Mouse (Mus musculus): ENCODE measurements around the gene Rarres1. TPM values are rescaled to one million over a fixed set of nuclear protein-coding genes. Genes with fewer than 3 reads are reported as not detected.

Gene Rarres1
- not detected for polyA plus RNA-seq (2012; fragmentation: generic; extraction: Trizol)

- Histone ChIP-seq H3ac (ENCODE audit: control insufficient read depth, insufficient read length) (no peak within 1 kb of the TSS), H3K27me3 (ENCODE audit: control insufficient read depth, insufficient read depth, insufficient read length) (peaks cover 20% of the 10 kb centered on the region), H3K4me2 (ENCODE audit: low read depth) (no peak within 1 kb of the TSS), H3K36me3 (ENCODE audit: control insufficient read depth, insufficient read depth) (no peaks in the 10 kb centered on the region), H3K4me3 (no peak within 1 kb of the TSS), H3K79me2 (ENCODE audit: control insufficient read depth, insufficient read depth) (no peaks in the 10 kb centered on the region)
- no peak for TF ChIP-seq POLR2A (IDR thresholded peaks at IDR 0.05; ENCODE audit: insufficient read length, low read depth)
These were observed at the start of gene Rarres1 for GRCm38 (mm10) chr3:67515274-67515801. Gene Rarres1, minus strand, starts transcription at chr3:67515523.

- no peak overlapping the region for H3ac ChIP-seq (ENCODE audit: control insufficient read depth, insufficient read length)
- no peaks in the 10 kb centered on the region for H3K79me2 ChIP-seq (ENCODE audit: control insufficient read depth, insufficient read depth)
- TF ChIP-seq CEBPB (IDR thresholded peaks at IDR 0.05; ENCODE audit: insufficient read depth, poor library complexity, severe bottlenecking) (no peak), TCF3 (IDR thresholded peaks at IDR 0.05; ENCODE audit: insufficient read length, low read depth) (no peak), SRF (IDR thresholded peaks at IDR 0.05; ENCODE audit: control insufficient read depth, insufficient read length, low read depth) (no peak), POLR2AphosphoS2 (IDR thresholded peaks at IDR 0.05; ENCODE audit: insufficient read length, low read depth) (no peak), MYOD1 (IDR thresholded peaks at IDR 0.05; ENCODE audit: control insufficient read depth in 1 of 3, insufficient read length in 2 of 3, low read depth in 2 of 3) (no peak), REST (IDR thresholded peaks at IDR 0.05; ENCODE audit: insufficient read depth, insufficient read length) (no peak), USF1 (IDR thresholded peaks at IDR 0.05; ENCODE audit: low read depth) (no peak), MAX (IDR thresholded peaks at IDR 0.05; ENCODE audit: low read depth) (no peak), POLR2A (IDR thresholded peaks at IDR 0.05; ENCODE audit: insufficient read length, low read depth) (no peak), TCF12 (IDR thresholded peaks at IDR 0.05; ENCODE audit: insufficient read depth, poor library complexity, severe bottlenecking) (no peak), MYOG (IDR thresholded peaks at IDR 0.05; ENCODE audit: control insufficient read depth in 1 of 3, insufficient read depth in 1 of 3, insufficient read length in 2 of 3, low read depth in 2 of 3) (no peak), E2F4 (IDR thresholded peaks at IDR 0.05; ENCODE audit: insufficient read depth) (no peak)
- H3K27me3 ChIP-seq (ENCODE audit: control insufficient read depth, insufficient read depth, insufficient read length): peaks cover 6% of the 10 kb centered on the region
- no peak overlapping the region for H3K4me2 ChIP-seq (ENCODE audit: low read depth)
- H3K4me3 ChIP-seq: no peak overlapping the region
- no peaks in the 10 kb centered on the region for H3K36me3 ChIP-seq (ENCODE audit: control insufficient read depth, insufficient read depth)
These were observed 49.5 kb upstream of the Rarres1 start for GRCm38 (mm10) chr3:67564731-67565357.

- Histone ChIP-seq H3ac (ENCODE audit: control insufficient read depth, insufficient read length) (no peak overlapping the region), H3K27me3 (ENCODE audit: control insufficient read depth, insufficient read depth, insufficient read length) (no peaks in the 10 kb centered on the region), H3K4me3 (no peak overlapping the region), H3K4me2 (ENCODE audit: low read depth) (no peak overlapping the region), H3K79me2 (ENCODE audit: control insufficient read depth, insufficient read depth) (no peaks in the 10 kb centered on the region), H3K36me3 (ENCODE audit: control insufficient read depth, insufficient read depth) (no peaks in the 10 kb centered on the region)
- TF ChIP-seq POLR2AphosphoS2 (IDR thresholded peaks at IDR 0.05; ENCODE audit: insufficient read length, low read depth) (no peak), MYOD1 (IDR thresholded peaks at IDR 0.05; ENCODE audit: control insufficient read depth in 1 of 3, insufficient read length in 2 of 3, low read depth in 2 of 3) (no peak), MYOG (IDR thresholded peaks at IDR 0.05; ENCODE audit: control insufficient read depth in 1 of 3, insufficient read depth in 1 of 3, insufficient read length in 2 of 3, low read depth in 2 of 3) (no peak), POLR2A (IDR thresholded peaks at IDR 0.05; ENCODE audit: insufficient read length, low read depth) (no peak), MAX (IDR thresholded peaks at IDR 0.05; ENCODE audit: low read depth) (no peak), CEBPB (IDR thresholded peaks at IDR 0.05; ENCODE audit: insufficient read depth, poor library complexity, severe bottlenecking) (no peak), E2F4 (IDR thresholded peaks at IDR 0.05; ENCODE audit: insufficient read depth) (no peak), TCF12 (IDR thresholded peaks at IDR 0.05; ENCODE audit: insufficient read depth, poor library complexity, severe bottlenecking) (no peak), SRF (IDR thresholded peaks at IDR 0.05; ENCODE audit: control insufficient read depth, insufficient read length, low read depth) (no peak), USF1 (IDR thresholded peaks at IDR 0.05; ENCODE audit: low read depth) (no peak), TCF3 (IDR thresholded peaks at IDR 0.05; ENCODE audit: insufficient read length, low read depth) (no peak), REST (IDR thresholded peaks at IDR 0.05; ENCODE audit: insufficient read depth, insufficient read length) (no peak)
These were observed 42.5 kb upstream of the Rarres1 start for GRCm38 (mm10) chr3:67557718-67558354.

- TF ChIP-seq TCF12 (IDR thresholded peaks at IDR 0.05; ENCODE audit: insufficient read depth, poor library complexity, severe bottlenecking) (no peak), POLR2AphosphoS2 (IDR thresholded peaks at IDR 0.05; ENCODE audit: insufficient read length, low read depth) (no peak), MYOG (IDR thresholded peaks at IDR 0.05; ENCODE audit: control insufficient read depth in 1 of 3, insufficient read depth in 1 of 3, insufficient read length in 2 of 3, low read depth in 2 of 3) (no peak), E2F4 (IDR thresholded peaks at IDR 0.05; ENCODE audit: insufficient read depth) (no peak), CEBPB (IDR thresholded peaks at IDR 0.05; ENCODE audit: insufficient read depth, poor library complexity, severe bottlenecking) (no peak), MYOD1 (IDR thresholded peaks at IDR 0.05; ENCODE audit: control insufficient read depth in 1 of 3, insufficient read length in 2 of 3, low read depth in 2 of 3) (no peak), TCF3 (IDR thresholded peaks at IDR 0.05; ENCODE audit: insufficient read length, low read depth) (no peak), SRF (IDR thresholded peaks at IDR 0.05; ENCODE audit: control insufficient read depth, insufficient read length, low read depth) (no peak)
- Histone ChIP-seq H3K27me3 (ENCODE audit: control insufficient read depth, insufficient read depth, insufficient read length) (no peaks in the 10 kb centered on the region), H3K4me2 (ENCODE audit: low read depth) (no peak overlapping the region), H3K36me3 (ENCODE audit: control insufficient read depth, insufficient read depth) (no peaks in the 10 kb centered on the region), H3K4me3 (no peak overlapping the region), H3ac (ENCODE audit: control insufficient read depth, insufficient read length) (no peak overlapping the region), H3K79me2 (ENCODE audit: control insufficient read depth, insufficient read depth) (no peaks in the 10 kb centered on the region)
These were observed 41.9 kb upstream of the Rarres1 start for GRCm38 (mm10) chr3:67557200-67557651.
